Mouse (Mus musculus) myocyte (in vitro differentiated cells): Measurements from ENCODE around the gene Gprc5c. TPM values are rescaled to one million over a fixed set of nuclear protein-coding genes. Genes with fewer than 3 reads are reported as not detected.

Source experiments
- H3K27me3 ChIP-seq: one replicate; pipeline ENCODE4 v1.6.1; 2011; ENCODE audit not compliant: control insufficient read depth, insufficient read depth, insufficient read length
- H3K36me3 ChIP-seq: one replicate; pipeline ENCODE4 v1.6.1; 2011; ENCODE audit not compliant: control insufficient read depth, insufficient read depth
- H3K4me2 ChIP-seq: one replicate; pipeline ENCODE4 v1.6.1; 2011; ENCODE audit warnings: low read depth, control low read depth
- H3K4me3 ChIP-seq: one replicate; pipeline ENCODE4 v1.5.1; 2011; ENCODE audit warnings: mild to moderate bottlenecking, control low read depth, moderate library complexity
- H3K79me2 ChIP-seq: one replicate; pipeline ENCODE4 v1.6.1; 2011; ENCODE audit not compliant: control insufficient read depth, insufficient read depth
- H3ac ChIP-seq: one replicate; pipeline ENCODE4 v1.6.1; 2011; ENCODE audit not compliant: control insufficient read depth, insufficient read length
- CEBPB ChIP-seq: IDR thresholded peaks from 2 replicates; pipeline ENCODE4 v1.6.1; 2011; ENCODE audit warnings: mild to moderate bottlenecking, moderate library complexity; ENCODE audit not compliant: poor library complexity, insufficient read depth, severe bottlenecking
- E2F4 ChIP-seq: IDR thresholded peaks from one replicate; pipeline ENCODE4 v1.6.1; 2011; ENCODE audit warnings: mild to moderate bottlenecking, control low read depth, moderate library complexity; ENCODE audit not compliant: insufficient read depth
- MAX ChIP-seq: IDR thresholded peaks from one replicate; pipeline ENCODE4 v1.6.1; 2011; ENCODE audit warnings: low read depth, mild to moderate bottlenecking, control low read depth
- MYOD1 ChIP-seq, 3 experiments: IDR thresholded peaks; one replicate each; pipeline ENCODE4 v1.6.1; 2011; ENCODE audit warnings: control low read depth in 2 of 3, low read depth in 2 of 3, mild to moderate bottlenecking in 2 of 3, moderate library complexity in 1 of 3; ENCODE audit not compliant: insufficient read length in 2 of 3, control insufficient read depth in 1 of 3
- MYOG ChIP-seq, 3 experiments: IDR thresholded peaks; one replicate each; pipeline ENCODE4 v1.6.1; 2011; ENCODE audit warnings: control low read depth in 2 of 3, low read depth in 2 of 3, mild to moderate bottlenecking in 2 of 3; ENCODE audit not compliant: insufficient read length in 2 of 3, control insufficient read depth in 1 of 3, insufficient read depth in 1 of 3
- POLR2A ChIP-seq: IDR thresholded peaks from one replicate; pipeline ENCODE4 v1.6.1; 2011; ENCODE audit warnings: low read depth, mild to moderate bottlenecking, control low read depth, moderate library complexity; ENCODE audit not compliant: insufficient read length
- POLR2AphosphoS2 ChIP-seq: IDR thresholded peaks from one replicate; pipeline ENCODE4 v1.6.1; 2011; ENCODE audit warnings: low read depth, control low read depth; ENCODE audit not compliant: insufficient read length
- REST ChIP-seq: IDR thresholded peaks from one replicate; pipeline ENCODE4 v1.6.1; 2011; ENCODE audit warnings: mild to moderate bottlenecking, control low read depth, moderate library complexity; ENCODE audit not compliant: insufficient read depth, insufficient read length
- TCF12 ChIP-seq: IDR thresholded peaks from one replicate; pipeline ENCODE4 v1.6.1; 2011; ENCODE audit warnings: mild to moderate bottlenecking, control low read depth; ENCODE audit not compliant: poor library complexity, insufficient read depth, severe bottlenecking
- USF1 ChIP-seq: IDR thresholded peaks from one replicate; pipeline ENCODE4 v1.6.1; 2011; ENCODE audit warnings: low read depth, mild to moderate bottlenecking, control low read depth, moderate library complexity
- polyA plus RNA-seq: library from polyadenylated mRNA; unstranded; fragments of >200 nt; fragmentation: generic; extraction: Trizol; gene quantifications from one replicate; pipeline ENCODE4 v1.2.1, GENCODE M21; 2012; ENCODE audit warnings: missing spikeins

The Gprc5c gene
- polyA plus RNA-seq, 1 experiment: 172 TPM

DNA sequence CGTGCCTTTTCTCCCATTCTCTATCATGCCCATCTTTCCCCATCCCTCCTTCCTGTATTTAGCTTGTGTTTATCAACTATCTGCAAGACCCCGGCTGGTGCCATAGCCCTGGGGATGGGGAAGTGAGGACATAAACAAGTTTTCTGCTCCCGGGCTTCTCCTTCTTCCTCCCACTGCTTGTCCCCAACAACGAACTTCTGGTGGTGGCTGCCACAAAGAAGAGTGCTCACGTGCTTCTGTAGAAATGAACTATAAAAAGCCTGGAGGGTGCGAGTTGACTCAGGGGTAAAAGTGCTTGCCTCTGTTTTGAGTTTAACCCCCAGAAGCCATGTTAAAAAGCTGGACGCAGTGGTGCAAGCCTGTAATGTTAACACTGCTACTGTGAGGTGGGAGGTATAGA, 64.0 kb downstream of the Gprc5c start:
- Histone ChIP-seq H3K36me3 (no peaks in the 10 kb centered on the region), H3K79me2 (no peaks in the 10 kb centered on the region), H3K4me2 (no peak overlapping the region), H3K4me3 (no peak overlapping the region), H3ac (no peak overlapping the region), H3K27me3 (no peaks in the 10 kb centered on the region)
- TF ChIP-seq POLR2AphosphoS2: no peak
- TF ChIP-seq POLR2A: no peak
- no peak for TF ChIP-seq CEBPB
- no peak for TF ChIP-seq MAX
- no peak for TF ChIP-seq REST
- TF ChIP-seq MYOG (IDR thresholded peaks at IDR 0.05; ENCODE audit: control insufficient read depth in 1 of 3, insufficient read depth in 1 of 3, insufficient read length in 2 of 3, low read depth in 2 of 3): no peak
- TF ChIP-seq USF1: no peak

DNA sequence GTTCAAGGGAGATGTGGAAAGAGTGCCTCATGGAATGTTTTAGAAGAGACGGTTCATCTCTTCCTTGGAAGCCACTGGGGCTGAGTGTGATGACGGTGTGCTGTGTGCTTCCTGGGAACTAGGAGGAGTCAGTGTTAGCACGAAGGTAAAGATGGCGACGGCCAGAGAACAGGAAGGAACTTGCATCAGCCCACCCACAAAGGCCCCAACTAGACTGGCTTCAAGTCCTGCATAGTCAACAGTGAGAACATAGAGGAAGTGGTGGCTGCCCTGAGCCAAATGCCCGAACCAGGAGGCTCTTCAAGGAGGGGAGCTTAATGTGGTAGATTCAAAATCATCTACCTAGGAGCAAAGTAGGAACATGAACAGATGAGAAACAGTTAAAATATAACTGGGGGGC, 66.2 kb downstream of the Gprc5c start:
- no peaks in the 10 kb centered on the region for H3K36me3 ChIP-seq
- no peaks in the 10 kb centered on the region for H3K27me3 ChIP-seq
- H3ac ChIP-seq: no peak overlapping the region
- TF ChIP-seq MYOD1 (IDR thresholded peaks at IDR 0.05; ENCODE audit: control insufficient read depth in 1 of 3, insufficient read length in 2 of 3, low read depth in 2 of 3): no peak
- no peak for TF ChIP-seq MYOG (IDR thresholded peaks at IDR 0.05; ENCODE audit: control insufficient read depth in 1 of 3, insufficient read depth in 1 of 3, insufficient read length in 2 of 3, low read depth in 2 of 3)
- no peak for TF ChIP-seq E2F4
- TF ChIP-seq TCF12: no peak
- no peak for TF ChIP-seq CEBPB
- no peak for TF ChIP-seq POLR2AphosphoS2
- TF ChIP-seq USF1: no peak
- TF ChIP-seq MAX: no peak
- no peaks in the 10 kb centered on the region for H3K79me2 ChIP-seq
- no peak overlapping the region for H3K4me2 ChIP-seq
- H3K4me3 ChIP-seq: no peak overlapping the region

Other genes with a start within 250 kb of the Gprc5c start
- 3,783 TPM for gene Rpl38, start 182.6 kb upstream of the Gprc5c start, polyA plus RNA-seq
- 40.6 TPM for gene Ttyh2, start 175.7 kb upstream of the Gprc5c start, polyA plus RNA-seq
- 1.00 TPM for gene Dnaic2, start 123.7 kb upstream of the Gprc5c start, polyA plus RNA-seq
- 5.4 TPM for gene Kif19a, start 85.8 kb upstream of the Gprc5c start, polyA plus RNA-seq
- gene Btbd17, start 55.2 kb upstream of the Gprc5c start, polyA plus RNA-seq: 34.0 TPM
- gene Gpr142, start 52.2 kb upstream of the Gprc5c start, polyA plus RNA-seq: 0.07 TPM
- 0.40 TPM for gene Cd300a, start 38.9 kb downstream of the Gprc5c start, polyA plus RNA-seq
- 0.11 TPM for gene Cd300lb, start 83.2 kb downstream of the Gprc5c start, polyA plus RNA-seq
- not detected for gene Cd300c, start 118.0 kb downstream of the Gprc5c start, polyA plus RNA-seq
- not detected for gene Cd300ld, start 138.8 kb downstream of the Gprc5c start, polyA plus RNA-seq
- gene Cd300c2, start 150.7 kb downstream of the Gprc5c start, polyA plus RNA-seq: not detected
- not detected for gene Cd300ld2, start 165.0 kb downstream of the Gprc5c start, polyA plus RNA-seq
- gene Cd300ld4, start 175.9 kb downstream of the Gprc5c start, polyA plus RNA-seq: not detected
- gene Cd300ld5, start 186.6 kb downstream of the Gprc5c start, polyA plus RNA-seq: 0.16 TPM
- gene Cd300ld3, start 197.3 kb downstream of the Gprc5c start, polyA plus RNA-seq: not detected
- not detected for gene Cd300e, start 211.0 kb downstream of the Gprc5c start, polyA plus RNA-seq
- 0.02 TPM for gene Rab37, start 240.3 kb downstream of the Gprc5c start, polyA plus RNA-seq